Mouse (Mus musculus): ENCODE results near the gene Stfa2l1.
"Not testable (repeated sequence)": the region's sequence is repeated elsewhere in the genome, so short reads cannot be mapped to it uniquely, and the experiment has no call there.

The Stfa2l1 gene

GRCm38 (mm10) chr16:36156402-36156975 is at the start of gene Stfa2l1:
Stfa2l1 (plus strand) TSS chr16:36156811.
- DNase-seq (ENCODE audit: extremely low read depth, insufficient read length, low spot score), result no peak

- DNase-seq (ENCODE audit: extremely low read depth, insufficient read length, low spot score), result not testable (repeated sequence)
Measured at GRCm38 (mm10) chr16:36111486-36111885, 45.1 kb upstream of the Stfa2l1 start.

DNA sequence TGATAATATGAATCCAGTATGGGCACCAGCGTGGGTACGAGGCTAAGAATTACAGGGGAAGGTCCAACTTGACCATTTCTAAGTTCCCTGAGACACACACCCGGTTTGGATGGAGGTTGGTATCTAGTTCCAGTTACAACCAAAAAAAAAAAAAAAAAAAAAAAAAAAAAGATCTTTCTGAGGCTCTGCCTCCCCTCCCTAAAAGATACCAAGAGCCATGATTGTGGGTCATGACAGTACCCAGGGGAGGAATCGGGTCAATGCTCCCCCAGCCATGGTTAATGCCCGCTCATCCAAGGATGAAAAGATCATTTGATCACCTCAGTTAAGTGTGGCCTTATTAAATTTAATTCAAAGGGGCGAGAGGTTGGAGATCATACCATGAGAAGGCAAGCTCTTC is 40.9 kb upstream of the Stfa2l1 start:
- DNase-seq (ENCODE audit: extremely low read depth, insufficient read length, low spot score), result not testable (repeated sequence)

GRCm38 (mm10) chr16:36128092-36128491 is 28.5 kb upstream of the Stfa2l1 start:
- no peak for DNase-seq (ENCODE audit: extremely low read depth, insufficient read length, low spot score)

- DNase-seq (ENCODE audit: extremely low read depth, insufficient read length, low spot score), result no peak
Measured at GRCm38 (mm10) chr16:36131141-36131540, 25.5 kb upstream of the Stfa2l1 start, which contains the start of gene Csta1. Csta1 (minus strand) TSS chr16:36131241.

DNA sequence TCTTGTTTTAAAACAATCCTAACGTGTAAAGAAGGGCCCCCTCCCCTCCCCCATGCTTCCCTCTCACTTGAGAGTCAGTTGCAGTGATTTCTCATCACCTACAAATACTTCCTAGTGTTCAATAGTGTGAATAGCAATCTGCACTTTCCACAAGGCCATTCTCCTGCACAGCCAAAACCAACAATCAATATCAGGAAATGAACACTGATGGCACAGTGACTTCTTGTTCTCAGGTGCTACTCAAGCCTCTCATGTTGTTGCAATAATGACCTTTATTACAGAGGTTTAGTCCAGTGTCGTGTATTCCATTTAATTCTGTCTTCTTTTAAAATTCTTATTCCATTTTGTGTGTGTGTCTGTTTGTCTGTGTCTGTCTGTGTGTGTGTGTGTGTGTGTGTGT is 18.4 kb upstream of the Stfa2l1 start:
- no peak for DNase-seq (ENCODE audit: extremely low read depth, insufficient read length, low spot score)

DNA sequence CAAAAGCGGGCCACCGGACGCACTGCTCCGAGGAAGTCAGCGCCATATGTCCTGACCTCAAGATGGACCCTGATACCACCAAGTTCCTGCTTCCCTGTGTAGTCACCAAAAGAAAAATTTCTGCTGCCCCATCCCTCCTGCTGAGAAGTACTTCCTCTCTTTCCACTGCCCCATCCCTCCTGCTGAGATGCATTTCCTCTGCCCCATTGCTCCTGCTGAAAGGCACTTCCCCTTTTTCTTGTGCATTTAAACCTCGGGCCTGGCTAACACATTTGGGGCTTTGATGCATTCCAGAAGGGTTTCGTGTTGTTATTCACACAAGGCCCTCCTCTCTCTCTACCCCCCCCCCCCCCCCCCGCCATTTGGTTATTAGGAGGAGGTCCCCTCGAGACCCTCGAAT is 11.2 kb downstream of the Stfa2l1 start:
- not testable (repeated sequence) for DNase-seq (ENCODE audit: extremely low read depth, insufficient read length, low spot score)

DNA sequence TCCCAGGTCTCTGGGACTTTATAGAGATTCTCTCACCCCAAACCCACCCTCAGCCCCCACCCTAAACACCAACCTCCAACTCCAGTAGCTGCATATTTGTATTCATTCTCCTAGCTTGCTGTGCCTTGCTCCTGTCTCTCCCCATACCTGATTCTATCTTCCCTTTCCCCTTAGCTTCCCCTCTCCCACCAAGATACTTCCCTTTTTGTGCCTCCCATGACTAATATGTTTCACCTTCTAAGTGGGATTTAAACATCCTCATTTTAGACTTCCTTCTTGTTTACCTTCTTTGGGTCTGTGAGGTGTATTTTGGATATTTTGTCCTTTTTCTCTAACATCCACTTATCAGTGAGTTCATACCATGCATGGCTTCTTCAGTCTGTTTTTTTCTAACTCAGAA is 19.5 kb downstream of the Stfa2l1 start:
- DNase-seq (ENCODE audit: extremely low read depth, insufficient read length, low spot score), result no peak

- no peak for DNase-seq (ENCODE audit: extremely low read depth, insufficient read length, low spot score)
Measured at GRCm38 (mm10) chr16:36179910-36180309, 23.3 kb downstream of the Stfa2l1 start.

DNA sequence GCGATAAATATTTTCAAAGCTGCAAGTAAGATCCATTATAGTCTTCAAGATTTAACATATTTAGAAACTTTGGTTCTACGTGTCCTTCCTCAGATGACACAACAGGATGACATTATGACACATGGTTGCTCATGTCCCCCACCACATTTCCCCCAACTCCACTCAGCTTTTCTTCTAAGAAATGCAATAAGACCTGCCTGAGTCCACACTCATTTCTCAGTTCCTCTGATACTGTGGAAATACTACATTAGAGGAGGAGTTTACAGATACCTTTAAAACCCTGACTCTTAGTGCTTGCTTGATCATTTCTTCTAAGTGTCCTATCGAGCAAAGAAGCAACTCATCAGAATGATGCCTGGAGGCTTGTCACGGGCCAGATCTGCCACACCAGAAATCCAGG is 27.3 kb downstream of the Stfa2l1 start, which contains the start of gene Gm5483:
Gene Gm5483 (plus strand): TSS at position 301 of the 400 bp plus-strand sequence.
- DNase-seq (ENCODE audit: extremely low read depth, insufficient read length, low spot score), result not testable (repeated sequence)

GRCm38 (mm10) chr16:36199226-36199625 is 42.6 kb downstream of the Stfa2l1 start:
- no peak for DNase-seq (ENCODE audit: extremely low read depth, insufficient read length, low spot score)

DNA sequence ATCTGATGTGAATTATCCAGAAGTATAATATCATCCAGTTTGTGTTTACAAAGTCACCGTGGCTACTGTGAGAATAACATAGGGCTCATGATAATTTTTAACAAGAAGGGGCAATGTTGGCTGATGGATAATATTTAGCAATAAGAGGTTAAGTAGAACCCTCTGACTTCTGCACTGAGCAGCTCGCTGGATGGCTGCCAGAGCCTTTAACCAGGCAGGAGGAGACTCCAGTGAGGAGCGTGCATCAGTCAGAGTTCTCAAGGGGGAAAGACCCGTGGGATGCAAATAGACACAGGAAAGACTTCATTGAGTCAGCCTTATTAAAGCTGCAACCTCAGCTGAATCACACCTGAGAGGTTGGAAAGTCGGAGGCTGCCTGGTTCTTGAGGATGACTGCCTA is 47.2 kb downstream of the Stfa2l1 start:
- DNase-seq (ENCODE audit: extremely low read depth, insufficient read length, low spot score), result no peak

DNA sequence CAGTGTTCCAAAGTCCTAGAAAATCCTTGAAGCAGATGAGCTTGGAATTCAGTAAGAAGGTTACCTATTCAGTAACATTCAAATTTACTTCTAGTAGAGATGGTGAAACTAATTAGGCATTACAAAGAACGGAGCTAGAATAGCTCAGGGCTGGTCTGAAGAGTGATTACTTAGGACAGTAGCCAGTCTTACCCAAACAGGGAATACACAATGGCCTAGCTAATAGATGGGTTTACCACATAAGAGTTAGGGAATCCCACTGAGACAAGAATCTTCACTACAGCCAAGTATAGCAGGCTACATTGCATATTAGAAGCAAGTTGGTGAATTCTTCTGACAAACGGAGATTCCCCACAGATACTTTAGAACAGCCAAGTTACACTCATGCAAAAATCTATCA is 49.1 kb downstream of the Stfa2l1 start:
- not testable (repeated sequence) for DNase-seq (ENCODE audit: extremely low read depth, insufficient read length, low spot score)

- DNase-seq (ENCODE audit: extremely low read depth, insufficient read length, low spot score), result no peak
Measured at GRCm38 (mm10) chr16:36209967-36210453, 53.4 kb downstream of the Stfa2l1 start, which contains the start of gene Gm5416. Gm5416 (plus strand) TSS chr16:36210403.

All from 3134 (cell line).